Mouse (Mus musculus) neutrophil, adult 83 days (primary cell): ENCODE data around the gene Atp8b2. TPM values are rescaled to one million over a fixed set of nuclear protein-coding genes. Genes with fewer than 3 reads are reported as not detected.

ENCODE experiments used
- total RNA-seq, 2 experiments: library from RNA; stranded (reverse); gene quantifications; one replicate each; pipeline ENCODE4 v1.2.4; 2023

Gene Atp8b2
- 10 to 100 TPM; 12.4 to 14.1 TPM for total RNA-seq

GRCm38 (mm10) chr3:89963221-89963763 lies at the start of gene Atp8b2:
Gene Atp8b2, minus strand, starts transcription at chr3:89963508.

GRCm38 (mm10) chr3:89998612-89999054 lies 35.3 kb upstream of the Atp8b2 start, which contains the start of gene Hax1:
Gene Hax1, minus strand, starts transcription at chr3:89998780.

GRCm38 (mm10) chr3:89912543-89913391 lies 50.5 kb downstream of the Atp8b2 start, which contains the start of gene Il6ra:
Gene Il6ra, minus strand, starts transcription at chr3:89913196.

Other genes with a start within 250 kb of the Atp8b2 start
- 10 to 100 TPM; 58.1 to 65.2 TPM for gene Adar, start 248.5 kb downstream of the Atp8b2 start, total RNA-seq
- under 1 TPM; 0.44 TPM for gene Chrnb2, start 198.9 kb downstream of the Atp8b2 start, total RNA-seq
- gene Ube2q1, start 189.9 kb downstream of the Atp8b2 start, total RNA-seq, result 10 to 100 TPM; 67.8 to 72.4 TPM
- gene She, start 132.1 kb downstream of the Atp8b2 start, total RNA-seq, result not detected
- gene Il6ra, start 50.3 kb downstream of the Atp8b2 start, total RNA-seq, result 100 to 1,000 TPM; 103 to 132 TPM
- gene Hax1, start 35.3 kb upstream of the Atp8b2 start, total RNA-seq, result 10 to 100 TPM; 40.6 to 48.0 TPM
- 10 to 100 TPM; 47.2 TPM for gene 4933434E20Rik, start 88.1 kb upstream of the Atp8b2 start, total RNA-seq
- 100 to 1,000 TPM; 131 to 133 TPM for gene Ubap2l, start 89.1 kb upstream of the Atp8b2 start, total RNA-seq
- gene Tpm3, start 109.1 kb upstream of the Atp8b2 start, total RNA-seq, result 100 to 1,000 TPM; 729 to 799 TPM
- 1 to 10 TPM; 1.0 to 1.1 TPM for gene Nup210l, start 140.6 kb upstream of the Atp8b2 start, total RNA-seq